Mouse (Mus musculus): ENCODE data around the gene Schip1. TPM values are rescaled to one million over a fixed set of nuclear protein-coding genes. Genes with fewer than 3 reads are reported as not detected.

The Schip1 gene
- polyA plus RNA-seq, 2 experiments: 1.1 to 1.6 TPM

DNA sequence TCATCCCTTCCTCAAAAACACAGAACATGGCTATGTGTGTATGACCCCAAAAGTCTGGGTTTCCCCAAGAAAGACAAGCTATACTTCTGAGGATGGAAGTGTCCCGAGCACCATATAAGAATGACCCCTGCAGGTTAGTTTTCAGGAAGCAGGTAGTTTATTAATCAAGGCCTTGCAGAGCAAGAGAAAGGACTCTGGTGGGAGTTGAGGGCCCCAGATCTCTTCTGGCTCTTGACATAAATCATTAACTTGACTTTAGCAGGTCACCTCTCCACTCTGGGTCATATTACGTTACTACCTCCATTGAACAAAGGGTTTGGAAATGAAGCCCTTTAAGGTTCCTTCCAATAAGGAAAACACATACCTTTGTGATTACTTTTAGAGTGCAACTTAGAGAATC, 610.1 kb downstream of the Schip1 start:
- Histone ChIP-seq H3K27me3 (ENCODE audit: control insufficient read depth, insufficient read depth, low read length) (no peaks in the 10 kb centered on the region), H3K27ac (no peak overlapping the region), H3K4me2 (ENCODE audit: low read depth) (no peak overlapping the region), H3K36me3 (replicated peaks; ENCODE audit: control insufficient read depth, insufficient read depth, low read depth) (no peaks in the 10 kb centered on the region), H3K9ac (replicated peaks) (no peak overlapping the region), H3K9me3 (ENCODE audit: control insufficient read depth, low read length) (no peaks in the 10 kb centered on the region), H3K4me1 (replicated peaks; ENCODE audit: control insufficient read depth in 2 of 2, insufficient read depth in 2 of 2, low read length in 1 of 2) (peaks cover 0 to 9% of the 10 kb centered on the region in 2 experiments; a peak in 1 of 4 replicates), H3K4me3 (ENCODE audit: insufficient read depth in 1 of 2, low read depth in 2 of 2, low read length in 2 of 2) (no peak overlapping the region)
- ATAC-seq (ENCODE audit: insufficient read depth): no peak
- TF ChIP-seq CTCF (IDR thresholded peaks at IDR 0.05; ENCODE audit: low read depth) (no peak), EP300 (IDR thresholded peaks at IDR 0.05; ENCODE audit: low read depth) (no peak)
- WGBS (ENCODE audit: insufficient replicate concordance): 65% methylated on average over 2 of the region's 2 CpGs
- DNase-seq (ENCODE audit: low read depth in 3 of 3, low spot score in 3 of 3): no peak

DNA sequence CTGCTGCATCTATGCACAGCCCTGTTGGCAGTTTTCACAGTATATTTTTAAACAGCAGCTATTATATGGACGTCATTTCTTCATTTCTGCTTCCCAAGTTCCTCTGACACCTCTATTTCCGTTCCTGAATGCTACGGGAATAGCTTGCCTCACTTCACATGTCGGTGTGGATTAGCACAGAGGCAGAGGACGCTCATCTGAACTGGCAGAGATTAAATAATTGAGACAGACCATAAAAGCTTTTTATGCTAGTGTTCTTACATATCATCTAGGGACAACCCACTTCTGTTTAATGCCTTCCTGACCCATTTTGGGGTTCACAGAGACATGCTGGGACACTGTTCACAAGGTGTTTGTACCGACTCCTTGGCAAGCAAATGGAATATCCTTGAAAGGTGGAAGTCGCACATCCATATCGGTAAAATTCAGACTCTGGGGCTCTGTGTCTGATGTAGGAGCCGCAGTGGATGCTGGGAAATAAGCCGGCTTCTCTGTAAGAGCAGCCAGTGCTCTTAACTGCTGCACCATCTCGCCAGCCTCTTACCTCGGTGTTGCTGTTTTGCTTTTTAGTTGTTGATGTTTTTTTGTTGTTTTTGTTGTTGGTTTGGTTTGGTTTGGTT, 610.7 kb downstream of the Schip1 start:
- Histone ChIP-seq H3K27ac (no peak overlapping the region), H3K4me1 (replicated peaks; ENCODE audit: control insufficient read depth in 2 of 2, insufficient read depth in 2 of 2, low read length in 1 of 2) (peaks cover 0 to 9% of the 10 kb centered on the region in 2 experiments; a peak in 1 of 4 replicates), H3K36me3 (replicated peaks; ENCODE audit: control insufficient read depth, insufficient read depth, low read depth) (no peaks in the 10 kb centered on the region), H3K9me3 (ENCODE audit: control insufficient read depth, low read length) (no peaks in the 10 kb centered on the region), H3K27me3 (ENCODE audit: control insufficient read depth, insufficient read depth, low read length) (no peaks in the 10 kb centered on the region), H3K4me3 (ENCODE audit: insufficient read depth in 1 of 2, low read depth in 2 of 2, low read length in 2 of 2) (no peak overlapping the region), H3K4me2 (ENCODE audit: low read depth) (no peak overlapping the region), H3K9ac (replicated peaks) (no peak overlapping the region)
- TF ChIP-seq EP300 (IDR thresholded peaks at IDR 0.05; ENCODE audit: low read depth) (no peak), CTCF (IDR thresholded peaks at IDR 0.05; ENCODE audit: low read depth) (no peak)
- DNase-seq (ENCODE audit: low read depth in 3 of 3, low spot score in 3 of 3): no peak
- no peak for ATAC-seq (ENCODE audit: insufficient read depth)
- WGBS (ENCODE audit: insufficient replicate concordance): 68% methylated on average over 12 of the region's 12 CpGs

Other genes starting within 250 kb of the Schip1 start
- not detected in 2 replicates for gene Iqcj, start 172.6 kb upstream of the Schip1 start, polyA plus RNA-seq (2012; rRNA removed)
- not detected in 2 replicates for gene Iqcj, start 172.6 kb upstream of the Schip1 start, polyA plus RNA-seq (2014; fragmentation: Nextera tagmentation; extraction: Ambion mirVana)
- gene Iqschfp, start 172.6 kb upstream of the Schip1 start, polyA plus RNA-seq (2012; rRNA removed): not detected in 2 replicates
- not detected in 2 replicates for gene Iqschfp, start 172.6 kb upstream of the Schip1 start, polyA plus RNA-seq (2014; fragmentation: Nextera tagmentation; extraction: Ambion mirVana)